Mouse (Mus musculus): ENCODE measurements around the gene Vamp8.
A peak's percentile ranks its signal among the peaks of the same experiment; 100 is the strongest.

Gene Vamp8

GRCm38 (mm10) chr6:72348411-72348810 is 42.1 kb downstream of the Vamp8 start:
- no peak for DNase-seq

- peak; percentile 78 to 82 for DNase-seq
Measured at GRCm38 (mm10) chr6:72347166-72347941, 43.1 kb downstream of the Vamp8 start, which contains the start of gene 0610030E20Rik. Gene 0610030E20Rik, plus strand, starts transcription at chr6:72347317.

GRCm38 (mm10) chr6:72346261-72346660 is 44.2 kb downstream of the Vamp8 start:
- no peak for DNase-seq

- DNase-seq = no peak
Measured at GRCm38 (mm10) chr6:72345633-72346032, 44.9 kb downstream of the Vamp8 start.

GRCm38 (mm10) chr6:72345074-72345567 is 45.4 kb downstream of the Vamp8 start, which contains the start of gene Usp39:
Gene Usp39, minus strand, starts transcription at chr6:72345184.
- DNase-seq = peak; percentile 96 to 98

- no peak for DNase-seq
Measured at GRCm38 (mm10) chr6:72344396-72345073, 46.0 kb downstream of the Vamp8 start.

- DNase-seq = no peak
Measured at GRCm38 (mm10) chr6:72340481-72340880, 50.0 kb downstream of the Vamp8 start.

Measured in cerebellum, postnatal 36 days (tissue).